Mouse (Mus musculus) limb, embryonic 12.5 days (tissue): ENCODE results near the gene Lamb3. TPM values are rescaled to one million over a fixed set of nuclear protein-coding genes. Genes with fewer than 3 reads are reported as not detected.
A peak's percentile ranks its signal among the peaks of the same experiment; 100 is the strongest.
"Not testable (repeated sequence)": the region's sequence is repeated elsewhere in the genome, so short reads cannot be mapped to it uniquely, and the experiment has no call there.

Source experiments
- ATAC-seq: fragments of 200-750 bp; cut with Nextera tagmentation; 2 replicates; pipeline ENCODE4 v1.8.0; 2017; ENCODE audit warnings: low read depth, moderate TSS enrichment; ENCODE audit not compliant: insufficient number of reproducible peaks, insufficient read depth, low FRiP score, low TSS enrichment
- H3K27ac ChIP-seq: fragments of 300-500 bp; sonication (generic); 2 replicates; pipeline ENCODE4 v1.5.1; 2016; ENCODE audit warnings: mild to moderate bottlenecking, moderate library complexity
- H3K27me3 ChIP-seq: fragments of 300-500 bp; sonication (generic); 2 replicates; pipeline ENCODE4 v1.6.1; 2016; ENCODE audit warnings: mild to moderate bottlenecking, moderate library complexity
- H3K36me3 ChIP-seq: fragments of 300-500 bp; sonication (generic); 2 replicates; pipeline ENCODE4 v1.6.1; 2016; ENCODE audit warnings: mild to moderate bottlenecking, moderate library complexity
- H3K4me1 ChIP-seq: fragments of 300-500 bp; sonication (generic); replicated peaks from 2 replicates; pipeline ENCODE4 v1.6.1; 2016
- H3K4me2 ChIP-seq: fragments of 300-500 bp; sonication (generic); 2 replicates; pipeline ENCODE4 v1.6.1; 2016; ENCODE audit warnings: mild to moderate bottlenecking, moderate library complexity
- H3K4me3 ChIP-seq: fragments of 300-500 bp; sonication (generic); replicated peaks from 2 replicates; pipeline ENCODE4 v1.5.1; 2016; ENCODE audit warnings: mild to moderate bottlenecking
- H3K9ac ChIP-seq: fragments of 300-500 bp; sonication (generic); replicated peaks from 2 replicates; pipeline ENCODE4 v1.6.1; 2016; ENCODE audit warnings: mild to moderate bottlenecking, moderate library complexity
- H3K9me3 ChIP-seq: fragments of 300-500 bp; sonication (generic); 2 replicates; pipeline ENCODE4 v1.6.1; 2016; ENCODE audit warnings: mild to moderate bottlenecking, moderate library complexity
- WGBS: fragments of 180-500 bp; shearing (Covaris S2); methylation state at CpG from one replicate; pipeline ENCODE4 v1.1.7; 2016; 5-methylcytosine and 5-hydroxymethylcytosine counted together
- polyA plus RNA-seq: library from polyadenylated mRNA; unstranded; fragments of >200 nt; fragmentation: Nextera tagmentation; extraction: Ambion mirVana; gene quantifications from 2 replicates; pipeline ENCODE4 v1.2.1, GENCODE M21; 2016

Gene Lamb3
- polyA plus RNA-seq, 1 experiment from 2014 or later, result 2.2 TPM

GRCm38 (mm10) chr1:193251386-193251785 lies 43.9 kb downstream of the Lamb3 start:
- Histone ChIP-seq H3K27ac (no peak overlapping the region), H3K9ac (no peak overlapping the region), H3K27me3 (no peaks in the 10 kb centered on the region), H3K4me2 (no peak overlapping the region), H3K4me1 (peaks cover 6% of the 10 kb centered on the region), H3K9me3 (no peaks in the 10 kb centered on the region), H3K4me3 (no peak overlapping the region), H3K36me3 (no peaks in the 10 kb centered on the region)
- 81% methylated on average over 7 of the region's 7 CpGs for WGBS
- ATAC-seq, result no peak

- no peak overlapping the region for H3K9ac ChIP-seq
- H3K27ac ChIP-seq, result no peak overlapping the region
- H3K27me3 ChIP-seq, result no peaks in the 10 kb centered on the region
- H3K4me1 ChIP-seq, result peaks cover 6% of the 10 kb centered on the region
- ATAC-seq, result no peak
- H3K4me2 ChIP-seq, result 0 out of 2 replicates have a peak overlapping the region, but pooled peaks have one; percentile 1
- H3K36me3 ChIP-seq, result no peaks in the 10 kb centered on the region
- H3K4me3 ChIP-seq, result no peak overlapping the region
- no peaks in the 10 kb centered on the region for H3K9me3 ChIP-seq
- WGBS, result 27% methylated on average over 5 of the region's 5 CpGs
These were observed 45.1 kb downstream of the Lamb3 start for GRCm38 (mm10) chr1:193252616-193253015.

GRCm38 (mm10) chr1:193253895-193254294 lies 46.4 kb downstream of the Lamb3 start:
- not testable (repeated sequence) for H3K9me3 ChIP-seq, H3K9ac ChIP-seq, ATAC-seq, H3K27ac ChIP-seq, H3K36me3 ChIP-seq, H3K27me3 ChIP-seq, H3K4me3 ChIP-seq, H3K4me2 ChIP-seq, H3K4me1 ChIP-seq
- 74% methylated on average over 3 of the region's 3 CpGs for WGBS

GRCm38 (mm10) chr1:193255032-193255431 lies 47.5 kb downstream of the Lamb3 start:
- H3K27ac ChIP-seq, result no peak overlapping the region
- 47% methylated on average over 8 of the region's 8 CpGs for WGBS
- no peak overlapping the region for H3K9ac ChIP-seq
- H3K27me3 ChIP-seq, result no peaks in the 10 kb centered on the region
- ATAC-seq, result no peak
- no peak overlapping the region for H3K4me3 ChIP-seq
- no peaks in the 10 kb centered on the region for H3K9me3 ChIP-seq
- peaks cover 6% of the 10 kb centered on the region for H3K4me1 ChIP-seq
- no peaks in the 10 kb centered on the region for H3K36me3 ChIP-seq
- H3K4me2 ChIP-seq, result no peak overlapping the region

- Histone ChIP-seq H3K27me3 (no peaks in the 10 kb centered on the region), H3K27ac (no peak overlapping the region), H3K4me2 (no peak overlapping the region), H3K4me3 (no peak overlapping the region), H3K4me1 (peaks cover 6% of the 10 kb centered on the region), H3K9ac (no peak overlapping the region), H3K36me3 (no peaks in the 10 kb centered on the region), H3K9me3 (no peaks in the 10 kb centered on the region)
- WGBS, result 30% methylated on average over 3 of the region's 3 CpGs
- peak; percentile 47; the same call in 1 of the 2 replicates for ATAC-seq
These were observed 48.2 kb downstream of the Lamb3 start for GRCm38 (mm10) chr1:193255488-193256288.

GRCm38 (mm10) chr1:193256289-193256577 lies 48.7 kb downstream of the Lamb3 start:
- H3K9me3 ChIP-seq, result no peaks in the 10 kb centered on the region
- H3K36me3 ChIP-seq, result no peaks in the 10 kb centered on the region
- H3K27me3 ChIP-seq, result no peaks in the 10 kb centered on the region
- H3K4me2 ChIP-seq, result no peak overlapping the region
- H3K27ac ChIP-seq, result no peak overlapping the region
- no peak for ATAC-seq
- no peak overlapping the region for H3K4me3 ChIP-seq
- H3K4me1 ChIP-seq, result peaks cover 6% of the 10 kb centered on the region
- H3K9ac ChIP-seq, result no peak overlapping the region

GRCm38 (mm10) chr1:193256621-193257098 lies 49.2 kb downstream of the Lamb3 start:
- Histone ChIP-seq H3K4me2 (no peak overlapping the region), H3K4me3 (no peak overlapping the region), H3K27me3 (no peaks in the 10 kb centered on the region), H3K9me3 (no peaks in the 10 kb centered on the region), H3K27ac (no peak overlapping the region), H3K9ac (no peak overlapping the region), H3K4me1 (peaks cover 6% of the 10 kb centered on the region), H3K36me3 (no peaks in the 10 kb centered on the region)
- 70% methylated on average over 5 of the region's 5 CpGs for WGBS
- no peak for ATAC-seq

GRCm38 (mm10) chr1:193259559-193259958 lies 52.1 kb downstream of the Lamb3 start:
- no peaks in the 10 kb centered on the region for H3K27me3 ChIP-seq
- no peaks in the 10 kb centered on the region for H3K36me3 ChIP-seq
- H3K4me1 ChIP-seq, result 0 out of 2 replicates have a peak, but pooled peaks cover 3% of the 10 kb centered on the region
- no peak overlapping the region for H3K4me3 ChIP-seq
- H3K27ac ChIP-seq, result no peak overlapping the region
- 90% methylated on average over 9 of the region's 9 CpGs for WGBS
- no peaks in the 10 kb centered on the region for H3K9me3 ChIP-seq
- H3K9ac ChIP-seq, result no peak overlapping the region
- no peak overlapping the region for H3K4me2 ChIP-seq
- ATAC-seq, result no peak

GRCm38 (mm10) chr1:193261897-193262548 lies 54.5 kb downstream of the Lamb3 start:
- no peaks in the 10 kb centered on the region for H3K9me3 ChIP-seq
- no peak overlapping the region for H3K9ac ChIP-seq
- no peak for ATAC-seq
- H3K4me1 ChIP-seq, result 0 out of 2 replicates have a peak, but pooled peaks cover 3% of the 10 kb centered on the region
- no peak overlapping the region for H3K4me3 ChIP-seq
- WGBS, result 68% methylated on average over 7 of the region's 7 CpGs
- no peak overlapping the region for H3K27ac ChIP-seq
- no peak overlapping the region for H3K4me2 ChIP-seq
- H3K27me3 ChIP-seq, result no peaks in the 10 kb centered on the region
- no peaks in the 10 kb centered on the region for H3K36me3 ChIP-seq

GRCm38 (mm10) chr1:193263026-193263907 lies 55.8 kb downstream of the Lamb3 start:
- Histone ChIP-seq H3K4me2 (no peak overlapping the region), H3K27me3 (no peaks in the 10 kb centered on the region), H3K36me3 (no peaks in the 10 kb centered on the region), H3K9me3 (no peaks in the 10 kb centered on the region), H3K4me3 (no peak overlapping the region), H3K27ac (no peak overlapping the region), H3K9ac (no peak overlapping the region), H3K4me1 (0 out of 2 replicates have a peak, but pooled peaks cover 3% of the 10 kb centered on the region)
- ATAC-seq, result no peak
- WGBS, result 77% methylated on average over 8 of the region's 8 CpGs
